Mouse (Mus musculus) neural tube, embryonic 14.5 days (tissue): Measurements from ENCODE around the gene Cops7b. TPM values are rescaled to one million over a fixed set of nuclear protein-coding genes. Genes with fewer than 3 reads are reported as not detected.

Experiments
- ATAC-seq: fragments of 200-750 bp; cut with Nextera tagmentation; 2 replicates; pipeline ENCODE4 v1.8.0; 2017; ENCODE audit warnings: low read depth, mild to moderate bottlenecking, moderate TSS enrichment, moderate library complexity
- H3K27ac ChIP-seq: fragments of 300-500 bp; sonication (generic); 2 replicates; pipeline ENCODE4 v1.5.1; 2014; ENCODE audit warnings: low read depth, mild to moderate bottlenecking, control low read depth, low read length, moderate library complexity, mixed read lengths
- H3K27me3 ChIP-seq: fragments of 300-500 bp; sonication (generic); 2 replicates; pipeline ENCODE4 v1.6.1; 2014; ENCODE audit warnings: low read length; ENCODE audit not compliant: control insufficient read depth, insufficient read depth
- H3K36me3 ChIP-seq: fragments of 300-500 bp; sonication (generic); 2 replicates; pipeline ENCODE4 v1.6.1; 2014; ENCODE audit warnings: low read length, mixed read lengths; ENCODE audit not compliant: control insufficient read depth, insufficient read depth
- H3K4me1 ChIP-seq: fragments of 300-500 bp; sonication (generic); 2 replicates; pipeline ENCODE4 v1.6.1; 2014; ENCODE audit warnings: low read length; ENCODE audit not compliant: control insufficient read depth, insufficient read depth
- H3K4me2 ChIP-seq: fragments of 300-500 bp; sonication (generic); 2 replicates; pipeline ENCODE4 v1.6.1; 2014; ENCODE audit warnings: mild to moderate bottlenecking, low read depth, low read length, control low read depth
- H3K4me3 ChIP-seq: fragments of 300-500 bp; sonication (generic); 2 replicates; pipeline ENCODE4 v1.5.1; 2014; ENCODE audit warnings: low read depth, low read length, control low read depth, mixed read lengths
- H3K9ac ChIP-seq: fragments of 300-500 bp; sonication (generic); replicated peaks from 2 replicates; pipeline ENCODE4 v1.6.1; 2014; ENCODE audit warnings: low read depth, mild to moderate bottlenecking, control low read depth, low read length, mixed read lengths
- H3K9me3 ChIP-seq: fragments of 300-500 bp; sonication (generic); 2 replicates; pipeline ENCODE4 v1.6.1; 2016; ENCODE audit warnings: low read length; ENCODE audit not compliant: control insufficient read depth
- WGBS: fragments of 180-500 bp; shearing (Covaris S2); extraction: QIAGEN DNeasy Blood & Tissue Kit; methylation state at CpG from one replicate; pipeline ENCODE4 v1.1.7; 2014; 5-methylcytosine and 5-hydroxymethylcytosine counted together
- polyA plus RNA-seq: library from polyadenylated mRNA; unstranded; fragments of >200 nt; fragmentation: Nextera tagmentation; extraction: Ambion mirVana; gene quantifications from 2 replicates; pipeline ENCODE4 v1.2.1, GENCODE M21; 2014

Gene Cops7b
- polyA plus RNA-seq, 1 experiment from 2014 or later = 55.7 TPM

- ATAC-seq = no peak
- Histone ChIP-seq H3K27me3 (no peaks in the 10 kb centered on the region), H3K4me3 (no peak overlapping the region), H3K36me3 (no peaks in the 10 kb centered on the region), H3K4me1 (no peaks in the 10 kb centered on the region), H3K9ac (no peak overlapping the region), H3K4me2 (no peak overlapping the region), H3K9me3 (no peaks in the 10 kb centered on the region), H3K27ac (no peak overlapping the region)
Measured at GRCm38 (mm10) chr1:86614269-86614668, 31.6 kb downstream of the Cops7b start.

- peak; percentile 68; the same call in 1 of the 2 replicates for ATAC-seq
- Histone ChIP-seq H3K36me3 (no peaks in the 10 kb centered on the region), H3K4me3 (no peak overlapping the region), H3K27ac (no peak overlapping the region), H3K27me3 (no peaks in the 10 kb centered on the region), H3K9ac (no peak overlapping the region), H3K9me3 (no peaks in the 10 kb centered on the region), H3K4me2 (no peak overlapping the region), H3K4me1 (peaks cover 3% of the 10 kb centered on the region; the same call in 1 of the 2 replicates)
- WGBS = 60% methylated on average over 10 of the region's 10 CpGs
Measured at GRCm38 (mm10) chr1:86618454-86619125, 35.9 kb downstream of the Cops7b start.

- Histone ChIP-seq H3K4me3 (no peak overlapping the region), H3K9ac (no peak overlapping the region), H3K4me2 (no peak overlapping the region), H3K27me3 (no peaks in the 10 kb centered on the region), H3K36me3 (no peaks in the 10 kb centered on the region), H3K9me3 (no peaks in the 10 kb centered on the region), H3K27ac (no peak overlapping the region), H3K4me1 (peaks cover 3% of the 10 kb centered on the region; the same call in 1 of the 2 replicates)
- no peak for ATAC-seq
- WGBS = 67% methylated on average over 2 of the region's 2 CpGs
Measured at GRCm38 (mm10) chr1:86622296-86622695, 39.6 kb downstream of the Cops7b start.

GRCm38 (mm10) chr1:86623001-86624000, 40.6 kb downstream of the Cops7b start:
- ATAC-seq = peak; percentile 38; the same call in 1 of the 2 replicates
- no peak overlapping the region for H3K27ac ChIP-seq
- WGBS = 29% methylated on average over 16 of the region's 16 CpGs

GRCm38 (mm10) chr1:86628270-86628669, 45.6 kb downstream of the Cops7b start:
- 84% methylated on average over 3 of the region's 3 CpGs for WGBS
- Histone ChIP-seq H3K9me3 (no peaks in the 10 kb centered on the region), H3K36me3 (no peaks in the 10 kb centered on the region), H3K4me2 (no peak overlapping the region), H3K27ac (no peak overlapping the region), H3K9ac (no peak overlapping the region), H3K4me3 (no peak overlapping the region), H3K27me3 (no peaks in the 10 kb centered on the region), H3K4me1 (peaks cover 7% of the 10 kb centered on the region; the same call in 1 of the 2 replicates)
- no peak for ATAC-seq

More at GRCm38 (mm10) chr1:86623001-86624000, 40.6 kb downstream of the Cops7b start:
- H3K9ac ChIP-seq = no peak overlapping the region
- H3K4me2 ChIP-seq = no peak overlapping the region; the same call in 1 of the 2 replicates
- H3K9me3 ChIP-seq = no peaks in the 10 kb centered on the region
- no peaks in the 10 kb centered on the region for H3K27me3 ChIP-seq
- no peaks in the 10 kb centered on the region for H3K36me3 ChIP-seq
- no peak overlapping the region for H3K4me3 ChIP-seq
- peaks cover 3% of the 10 kb centered on the region; the same call in 1 of the 2 replicates for H3K4me1 ChIP-seq

- Histone ChIP-seq H3K9ac (no peak overlapping the region), H3K27ac (no peak overlapping the region), H3K4me3 (no peak overlapping the region), H3K27me3 (no peaks in the 10 kb centered on the region), H3K9me3 (no peaks in the 10 kb centered on the region), H3K4me2 (no peak overlapping the region), H3K36me3 (no peaks in the 10 kb centered on the region), H3K4me1 (peaks cover 16% of the 10 kb centered on the region; the same call in 1 of the 2 replicates)
- WGBS = 61% methylated on average over 4 of the region's 4 CpGs
- ATAC-seq = no peak
Measured at GRCm38 (mm10) chr1:86629936-86630335, 47.2 kb downstream of the Cops7b start.

- WGBS = 91% methylated on average over 4 of the region's 4 CpGs
- Histone ChIP-seq H3K9ac (no peak overlapping the region), H3K4me1 (peaks cover 16% of the 10 kb centered on the region; the same call in 1 of the 2 replicates), H3K9me3 (no peaks in the 10 kb centered on the region), H3K27ac (no peak overlapping the region), H3K27me3 (no peaks in the 10 kb centered on the region), H3K4me2 (no peak overlapping the region), H3K36me3 (no peaks in the 10 kb centered on the region), H3K4me3 (no peak overlapping the region)
- no peak for ATAC-seq
Measured at GRCm38 (mm10) chr1:86630527-86630926, 47.8 kb downstream of the Cops7b start.

GRCm38 (mm10) chr1:86632732-86633380, 50.2 kb downstream of the Cops7b start:
- no peak for ATAC-seq
- no peaks in the 10 kb centered on the region for H3K27me3 ChIP-seq
- 39% methylated on average over 6 of the region's 6 CpGs for WGBS
- no peaks in the 10 kb centered on the region for H3K36me3 ChIP-seq
- H3K4me1 ChIP-seq = peaks cover 16% of the 10 kb centered on the region; the same call in 1 of the 2 replicates
- H3K9me3 ChIP-seq = no peaks in the 10 kb centered on the region
- H3K4me3 ChIP-seq = no peak overlapping the region
- no peak overlapping the region for H3K9ac ChIP-seq
- H3K27ac ChIP-seq = no peak overlapping the region
- no peak overlapping the region for H3K4me2 ChIP-seq
